Mouse (Mus musculus) embryonic facial prominence, embryonic 10.5 days (tissue): ENCODE measurements around the gene Prph2. TPM values are rescaled to one million over a fixed set of nuclear protein-coding genes. Genes with fewer than 3 reads are reported as not detected.

Experiments used
- DNase-seq: peaks from one replicate; pipeline ENCODE4 v3.0.0-alpha.2; 2017; ENCODE audit warnings: low spot score
- H3K27ac ChIP-seq: fragments of 300-500 bp; sonication (generic); replicated peaks from 2 replicates; pipeline ENCODE4 v1.5.1; 2016; ENCODE audit warnings: mild to moderate bottlenecking
- H3K27me3 ChIP-seq: fragments of 300-500 bp; sonication (generic); replicated peaks from 2 replicates; pipeline ENCODE4 v1.6.1; 2016; ENCODE audit warnings: low read depth, mild to moderate bottlenecking; ENCODE audit not compliant: poor library complexity, severe bottlenecking
- H3K36me3 ChIP-seq: fragments of 300-500 bp; sonication (generic); replicated peaks from 2 replicates; pipeline ENCODE4 v1.6.1; 2016; ENCODE audit warnings: mild to moderate bottlenecking, moderate library complexity
- H3K4me1 ChIP-seq: fragments of 300-500 bp; sonication (generic); 2 replicates; pipeline ENCODE4 v1.6.1; 2016
- H3K4me3 ChIP-seq: fragments of 300-500 bp; sonication (generic); 2 replicates; pipeline ENCODE4 v1.5.1; 2016; ENCODE audit warnings: mild to moderate bottlenecking, moderate library complexity
- H3K9me3 ChIP-seq: fragments of 300-500 bp; sonication (generic); 2 replicates; pipeline ENCODE4 v1.6.1; 2016; ENCODE audit warnings: mild to moderate bottlenecking
- WGBS: fragments of 180-500 bp; shearing (Covaris S2); methylation state at CpG from one replicate; pipeline ENCODE4 v1.1.7; 2016; 5-methylcytosine and 5-hydroxymethylcytosine counted together
- polyA plus RNA-seq: library from polyadenylated mRNA; unstranded; fragments of >200 nt; fragmentation: Nextera tagmentation; extraction: Ambion mirVana; gene quantifications from 2 replicates; pipeline ENCODE4 v1.2.1, GENCODE M21; 2016

The Prph2 gene
- polyA plus RNA-seq, 1 experiment from 2014 or later, result not detected

DNA sequence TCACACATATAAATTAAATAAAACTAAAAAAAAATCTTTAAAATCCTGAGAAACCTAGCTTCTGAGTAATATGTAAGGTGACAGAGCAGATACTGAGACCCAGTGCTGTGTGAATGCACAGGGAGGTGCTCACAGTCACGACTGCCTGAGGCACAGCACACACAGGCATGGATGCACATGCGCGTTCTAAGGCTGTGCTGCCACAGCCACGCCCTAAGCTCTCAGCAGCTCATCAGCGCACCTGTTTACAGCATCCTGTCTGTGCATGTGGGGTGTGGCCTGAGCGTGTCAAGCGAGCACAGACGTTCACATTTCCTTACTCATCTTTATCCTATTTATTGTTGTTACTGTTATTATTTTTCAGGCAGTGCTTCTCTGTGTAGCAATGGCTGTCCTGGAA is 30.2 kb downstream of the Prph2 start:
- Histone ChIP-seq H3K27me3 (no peaks in the 10 kb centered on the region), H3K9me3 (no peaks in the 10 kb centered on the region), H3K36me3 (peaks cover 100% of the 10 kb centered on the region), H3K4me1 (no peaks in the 10 kb centered on the region), H3K4me3 (no peak overlapping the region), H3K27ac (no peak overlapping the region)
- no peak for DNase-seq
- 95% methylated on average over 8 of the region's 8 CpGs for WGBS

- Histone ChIP-seq H3K9me3 (no peaks in the 10 kb centered on the region), H3K27me3 (no peaks in the 10 kb centered on the region), H3K36me3 (peaks cover 100% of the 10 kb centered on the region), H3K4me3 (no peak overlapping the region), H3K4me1 (no peaks in the 10 kb centered on the region), H3K27ac (no peak overlapping the region)
- DNase-seq, result no peak
- WGBS, result 95% methylated on average over 9 of the region's 9 CpGs
These were observed 32.2 kb downstream of the Prph2 start for GRCm38 (mm10) chr17:46942421-46942820.

- Histone ChIP-seq H3K36me3 (peaks cover 86% of the 10 kb centered on the region), H3K4me1 (no peaks in the 10 kb centered on the region), H3K4me3 (no peak overlapping the region), H3K9me3 (no peaks in the 10 kb centered on the region), H3K27ac (no peak overlapping the region), H3K27me3 (no peaks in the 10 kb centered on the region)
- no peak for DNase-seq
- WGBS, result 93% methylated on average over 9 of the region's 9 CpGs
These were observed 36.0 kb downstream of the Prph2 start for GRCm38 (mm10) chr17:46946276-46946675.

GRCm38 (mm10) chr17:46958045-46958444 is 47.8 kb downstream of the Prph2 start:
- Histone ChIP-seq H3K36me3 (peaks cover 100% of the 10 kb centered on the region), H3K27ac (no peak overlapping the region), H3K4me3 (no peak overlapping the region), H3K4me1 (no peaks in the 10 kb centered on the region), H3K9me3 (no peaks in the 10 kb centered on the region), H3K27me3 (no peaks in the 10 kb centered on the region)
- DNase-seq, result no peak
- WGBS, result 92% methylated on average over 2 of the region's 2 CpGs

GRCm38 (mm10) chr17:46960216-46960615 is 50.0 kb downstream of the Prph2 start:
- Histone ChIP-seq H3K27me3 (no peaks in the 10 kb centered on the region), H3K27ac (no peak overlapping the region), H3K4me3 (no peak overlapping the region), H3K4me1 (no peaks in the 10 kb centered on the region), H3K9me3 (no peaks in the 10 kb centered on the region), H3K36me3 (peaks cover 100% of the 10 kb centered on the region)
- no peak for DNase-seq
- WGBS, result 92% methylated on average over 10 of the region's 10 CpGs

- Histone ChIP-seq H3K27ac (no peak overlapping the region), H3K4me3 (no peak overlapping the region), H3K27me3 (no peaks in the 10 kb centered on the region), H3K36me3 (peaks cover 100% of the 10 kb centered on the region), H3K4me1 (no peaks in the 10 kb centered on the region), H3K9me3 (no peaks in the 10 kb centered on the region)
- whole genome bisulfite sequencing, result 85% methylated on average over 3 of the region's 3 CpGs
- DNase-seq, result no peak
These were observed 51.9 kb downstream of the Prph2 start for GRCm38 (mm10) chr17:46962153-46962552.

GRCm38 (mm10) chr17:46963186-46963585 is 52.9 kb downstream of the Prph2 start:
- no peak for DNase-seq
- no peaks in the 10 kb centered on the region for H3K27me3 ChIP-seq
- peaks cover 100% of the 10 kb centered on the region for H3K36me3 ChIP-seq
- H3K27ac ChIP-seq, result no peak overlapping the region
- H3K4me3 ChIP-seq, result no peak overlapping the region
- no peaks in the 10 kb centered on the region for H3K9me3 ChIP-seq
- H3K4me1 ChIP-seq, result no peaks in the 10 kb centered on the region
- WGBS, result 93% methylated on average over 13 of the region's 13 CpGs

GRCm38 (mm10) chr17:46966892-46967291 is 56.6 kb downstream of the Prph2 start:
- no peaks in the 10 kb centered on the region for H3K4me1 ChIP-seq
- no peak overlapping the region for H3K4me3 ChIP-seq
- H3K9me3 ChIP-seq, result no peaks in the 10 kb centered on the region
- H3K36me3 ChIP-seq, result peaks cover 100% of the 10 kb centered on the region
- no peaks in the 10 kb centered on the region for H3K27me3 ChIP-seq
- 91% methylated on average over 14 of the region's 14 CpGs for WGBS
- H3K27ac ChIP-seq, result no peak overlapping the region
- no peak for DNase-seq

DNA sequence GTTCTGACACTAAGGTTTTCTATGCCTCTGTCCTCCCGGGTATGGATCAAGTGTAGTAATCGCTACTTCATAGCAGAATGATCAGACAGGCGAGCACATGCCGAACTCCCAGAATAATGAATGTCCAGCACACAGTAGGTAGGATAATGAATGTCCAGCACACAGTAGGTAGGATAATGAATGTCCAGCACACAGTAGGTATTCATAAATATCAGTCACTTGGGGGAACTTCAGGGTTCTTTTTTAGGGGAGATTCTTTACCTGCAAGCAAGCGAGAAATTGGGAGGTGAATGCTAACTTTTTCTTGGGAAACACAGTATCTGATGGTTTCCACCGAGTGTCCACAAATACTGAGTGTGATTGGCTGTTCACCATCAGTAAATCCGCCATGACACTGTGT is 62.3 kb downstream of the Prph2 start:
- H3K4me1 ChIP-seq, result no peaks in the 10 kb centered on the region
- no peak overlapping the region for H3K27ac ChIP-seq
- H3K4me3 ChIP-seq, result no peak overlapping the region
- peaks cover 6% of the 10 kb centered on the region; the same call in 1 of the 2 replicates for H3K9me3 ChIP-seq
- no peaks in the 10 kb centered on the region for H3K27me3 ChIP-seq
- DNase-seq, result no peak
- peaks cover 100% of the 10 kb centered on the region for H3K36me3 ChIP-seq
- 93% methylated on average over 7 of the region's 7 CpGs for WGBS

Other genes starting within 250 kb of the Prph2 start
- gene Rrp36, start 236.1 kb upstream of the Prph2 start, polyA plus RNA-seq, result 61.4 and 68.9 TPM in 2 replicates
- 148 and 156 TPM in 2 replicates for gene Mea1, start 231.7 kb upstream of the Prph2 start, polyA plus RNA-seq
- 148 and 151 TPM in 2 replicates for gene Klhdc3, start 229.5 kb upstream of the Prph2 start, polyA plus RNA-seq
- 142 and 149 TPM in 2 replicates for gene Ppp2r5d, start 205.3 kb upstream of the Prph2 start, polyA plus RNA-seq
- 22.3 and 22.9 TPM in 2 replicates for gene Pex6, start 199.0 kb upstream of the Prph2 start, polyA plus RNA-seq
- 0.51 and 0.57 TPM in 2 replicates for gene Gnmt, start 181.3 kb upstream of the Prph2 start, polyA plus RNA-seq
- gene Cnpy3, start 158.2 kb upstream of the Prph2 start, polyA plus RNA-seq, result 65.8 and 68.2 TPM in 2 replicates
- gene Ptcra, start 146.7 kb upstream of the Prph2 start, polyA plus RNA-seq, result 0.62 and 1.6 TPM in 2 replicates
- 44.8 TPM in 2 replicates for gene 2310039H08Rik, start 137.8 kb upstream of the Prph2 start, polyA plus RNA-seq
- 222 and 236 TPM in 2 replicates for gene Rpl7l1, start 127.8 kb upstream of the Prph2 start, polyA plus RNA-seq
- gene Bicral, start 52.0 kb upstream of the Prph2 start, polyA plus RNA-seq, result 3.0 and 4.4 TPM in 2 replicates
- gene Tbcc, start 19.8 kb upstream of the Prph2 start, polyA plus RNA-seq, result 52.9 and 57.9 TPM in 2 replicates
- 16.2 and 18.2 TPM in 2 replicates for gene Ubr2, start 100.1 kb downstream of the Prph2 start, polyA plus RNA-seq